Mouse (Mus musculus) heart, postnatal 0 days (tissue): ENCODE measurements around the gene Pdss2.

Source experiments
- CTCF ChIP-seq: IDR thresholded peaks from 2 replicates; pipeline ENCODE4 v1.5.1; 2016; ENCODE audit warnings: antibody characterized with exemption, control low read depth, low read depth
- EP300 ChIP-seq: IDR thresholded peaks from 2 replicates; pipeline ENCODE4 v1.6.1; 2016; ENCODE audit warnings: antibody characterized with exemption, low read depth

DNA sequence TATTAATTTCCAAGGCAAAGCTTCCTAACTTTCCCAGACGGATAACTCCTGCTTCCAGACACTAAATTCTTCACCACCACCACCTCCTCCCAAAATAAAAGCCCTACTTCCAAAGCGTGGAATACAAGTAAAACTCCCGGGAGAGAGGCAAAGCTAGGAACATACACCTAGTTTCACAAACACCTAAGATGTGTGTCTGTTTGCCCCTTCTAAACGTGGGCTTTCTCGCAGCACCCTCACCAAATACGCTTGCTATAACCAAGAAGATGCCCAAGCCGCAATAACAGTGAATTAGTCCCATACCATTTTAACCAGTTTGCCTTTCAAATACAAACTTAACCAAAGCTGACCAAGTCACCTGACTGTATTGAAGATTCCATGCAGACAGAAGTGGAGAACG is 48.7 kb upstream of the Pdss2 start:
- TF ChIP-seq CTCF, result no peak
- no peak for TF ChIP-seq EP300
